Mouse (Mus musculus) heart, embryonic 14.5 days (tissue): ENCODE measurements around the gene Irx4. TPM values are rescaled to one million over a fixed set of nuclear protein-coding genes. Genes with fewer than 3 reads are reported as not detected.

ENCODE experiments used
- ATAC-seq: fragments of 200-750 bp; cut with Nextera tagmentation; 2 replicates; pipeline ENCODE4 v1.8.0; 2017; ENCODE audit warnings: low read depth, moderate TSS enrichment; ENCODE audit not compliant: insufficient number of reproducible peaks, insufficient read depth, low FRiP score
- H3K27ac ChIP-seq, 2 experiments: fragments of 200-500 bp in 1 of 2; fragments of 300-500 bp in 1 of 2; sonication (generic) in 1 of 2; replicated peaks in 1 of 2; 2 replicates each; pipeline ENCODE4 v1.5.1; 2012 to 2014; ENCODE audit warnings: low read depth in 2 of 2, low read length in 2 of 2, control low read depth in 1 of 2, mild to moderate bottlenecking in 1 of 2, mixed read lengths in 1 of 2; ENCODE audit not compliant: control insufficient read depth in 1 of 2, insufficient read depth in 1 of 2
- H3K27me3 ChIP-seq: fragments of 300-500 bp; sonication (generic); 2 replicates; pipeline ENCODE4 v1.6.1; 2014; ENCODE audit warnings: mild to moderate bottlenecking, low read length, control low read depth; ENCODE audit not compliant: control insufficient read depth, insufficient read depth
- H3K36me3 ChIP-seq: fragments of 300-500 bp; sonication (generic); 2 replicates; pipeline ENCODE4 v1.6.1; 2014; ENCODE audit warnings: mild to moderate bottlenecking, control low read depth, low read length, mixed read lengths; ENCODE audit not compliant: control insufficient read depth, insufficient read depth
- H3K4me1 ChIP-seq, 2 experiments: fragments of 200-500 bp in 1 of 2; fragments of 300-500 bp in 1 of 2; sonication (generic) in 1 of 2; 2 replicates each; pipeline ENCODE4 v1.6.1; 2012 to 2014; ENCODE audit warnings: low read length in 2 of 2, control low read depth in 1 of 2, mixed read lengths in 1 of 2; ENCODE audit not compliant: control insufficient read depth in 2 of 2, insufficient read depth in 2 of 2
- H3K4me2 ChIP-seq: fragments of 300-500 bp; sonication (generic); 2 replicates; pipeline ENCODE4 v1.6.1; 2014; ENCODE audit warnings: mild to moderate bottlenecking, low read length
- H3K4me3 ChIP-seq, 2 experiments: fragments of 200-500 bp in 1 of 2; fragments of 300-500 bp in 1 of 2; sonication (generic) in 1 of 2; 2 replicates each; pipeline ENCODE4 v1.5.1; 2012 to 2014; ENCODE audit warnings: low read length in 2 of 2, mild to moderate bottlenecking in 2 of 2, control low read depth in 1 of 2, low read depth in 1 of 2, moderate library complexity in 1 of 2; ENCODE audit not compliant: control insufficient read depth in 1 of 2, insufficient read depth in 1 of 2
- H3K9ac ChIP-seq: fragments of 300-500 bp; sonication (generic); 2 replicates; pipeline ENCODE4 v1.6.1; 2014; ENCODE audit warnings: mild to moderate bottlenecking, low read length
- H3K9me3 ChIP-seq: fragments of 300-500 bp; sonication (generic); 2 replicates; pipeline ENCODE4 v1.6.1; 2016; ENCODE audit warnings: low read length, control low read depth; ENCODE audit not compliant: control insufficient read depth
- WGBS: fragments of 180-500 bp; shearing (Covaris S2); extraction: QIAGEN DNeasy Blood & Tissue Kit; methylation state at CpG from one replicate; pipeline ENCODE4 v1.1.7; 2014; 5-methylcytosine and 5-hydroxymethylcytosine counted together
- polyA plus RNA-seq: library from polyadenylated mRNA; unstranded; fragments of >200 nt; fragmentation: Nextera tagmentation; extraction: Ambion mirVana; gene quantifications from 2 replicates; pipeline ENCODE4 v1.2.1, GENCODE M21; 2014

Gene Irx4
- polyA plus RNA-seq, 1 experiment from 2014 or later: 43.3 TPM

DNA sequence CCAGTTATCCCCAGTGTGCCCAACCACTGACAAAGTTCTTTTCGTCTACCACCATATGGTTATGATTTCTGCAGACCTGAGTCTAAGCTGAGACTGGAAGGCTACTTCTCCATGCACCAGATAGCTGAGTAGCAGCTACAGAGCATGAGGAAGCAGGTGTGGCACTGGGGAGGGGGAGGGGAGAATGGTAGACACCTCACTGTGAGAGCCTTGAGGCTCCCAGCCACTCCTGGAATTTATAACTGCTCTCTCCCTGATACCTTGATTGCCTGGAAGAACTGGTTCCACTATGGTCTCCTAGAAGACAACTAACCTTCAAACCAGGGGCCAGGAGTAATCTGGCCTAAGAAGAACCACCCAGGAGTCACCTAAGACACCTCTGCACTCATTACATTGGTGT, 18.9 kb downstream of the Irx4 start:
- no peaks in the 10 kb centered on the region for H3K9me3 ChIP-seq
- WGBS: 85% methylated on average over 1 of the region's 1 CpGs
- no peaks in the 10 kb centered on the region for H3K36me3 ChIP-seq
- no peak overlapping the region for H3K27ac ChIP-seq
- ATAC-seq: no peak
- peaks cover under 1% of the 10 kb centered on the region; the same call in 1 of the 2 replicates for H3K27me3 ChIP-seq
- H3K4me2 ChIP-seq: no peak overlapping the region
- H3K4me3 ChIP-seq: no peak overlapping the region
- H3K9ac ChIP-seq: no peak overlapping the region
- peaks cover 31 to 47% of the 10 kb centered on the region in 2 experiments for H3K4me1 ChIP-seq

DNA sequence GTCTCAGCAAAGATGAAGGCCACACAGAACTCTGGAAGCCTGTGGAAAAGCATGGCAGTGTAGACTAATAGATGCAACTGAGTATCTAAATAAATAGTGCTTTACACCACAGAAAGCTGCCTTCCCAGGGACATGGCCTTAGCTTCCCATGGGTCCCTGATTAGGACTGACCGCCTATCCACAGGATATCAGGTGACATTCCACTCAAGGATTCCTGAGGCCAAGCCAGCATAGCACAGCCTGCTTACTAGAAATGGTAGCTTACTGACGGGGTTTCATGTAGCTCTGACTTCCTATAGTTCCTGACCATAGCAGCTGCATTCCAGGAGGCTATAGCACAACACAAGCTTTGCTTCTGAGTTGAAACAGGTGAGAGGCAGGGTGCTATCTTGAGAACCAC, 22.1 kb downstream of the Irx4 start:
- WGBS: 32% methylated on average over 2 of the region's 2 CpGs
- H3K36me3 ChIP-seq: no peaks in the 10 kb centered on the region
- H3K9ac ChIP-seq: no peak overlapping the region
- H3K4me3 ChIP-seq: no peak overlapping the region
- H3K9me3 ChIP-seq: no peaks in the 10 kb centered on the region
- H3K4me1 ChIP-seq: peaks cover 16 to 24% of the 10 kb centered on the region in 2 experiments
- peak overlapping the region in 1 of 2 experiments; percentile 53; a peak in 1 of 4 replicates for H3K27ac ChIP-seq
- H3K4me2 ChIP-seq: no peak overlapping the region
- ATAC-seq: no peak
- no peaks in the 10 kb centered on the region for H3K27me3 ChIP-seq

DNA sequence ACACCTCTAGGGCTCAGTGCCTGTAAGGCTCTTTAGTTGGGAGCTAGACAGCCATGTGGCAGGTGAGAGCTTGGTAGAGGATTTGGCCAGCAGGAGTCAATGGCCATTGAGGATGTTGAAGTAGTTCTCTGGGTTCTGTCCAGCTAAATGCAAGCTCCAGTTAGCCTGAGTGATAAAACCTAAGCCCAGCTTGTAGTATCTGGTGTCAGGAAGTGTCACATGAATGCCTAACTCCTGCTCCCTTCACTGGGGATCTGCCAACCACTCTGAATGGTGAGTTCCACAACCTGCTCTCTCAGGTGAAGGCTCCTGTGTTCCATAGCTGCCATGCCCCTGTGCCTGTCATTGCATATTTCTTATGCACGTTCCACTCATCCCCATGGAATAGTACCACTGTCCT, 23.3 kb downstream of the Irx4 start:
- Histone ChIP-seq H3K27me3 (no peaks in the 10 kb centered on the region), H3K27ac (peak overlapping the region in 1 of 2 experiments; percentile 62; a peak in 1 of 4 replicates), H3K36me3 (no peaks in the 10 kb centered on the region), H3K9me3 (no peaks in the 10 kb centered on the region), H3K4me1 (peaks cover 22 to 25% of the 10 kb centered on the region in 2 experiments), H3K9ac (no peak overlapping the region), H3K4me3 (no peak overlapping the region), H3K4me2 (no peak overlapping the region)
- no peak for ATAC-seq
- WGBS: 92% methylated on average over 1 of the region's 1 CpGs

- Histone ChIP-seq H3K27me3 (no peaks in the 10 kb centered on the region), H3K4me1 (peaks cover 29 to 35% of the 10 kb centered on the region in 2 experiments), H3K27ac (peak overlapping the region; percentile 58 to 83), H3K36me3 (no peaks in the 10 kb centered on the region), H3K9ac (peak overlapping the region; percentile 57), H3K4me3 (no peak overlapping the region), H3K4me2 (no peak overlapping the region), H3K9me3 (no peaks in the 10 kb centered on the region)
- 0 out of 2 replicates have a peak, but pooled peaks have one; percentile 22 for ATAC-seq
- 58% methylated on average over 6 of the region's 6 CpGs for WGBS
Measured at GRCm38 (mm10) chr13:73290206-73290605, 29.9 kb downstream of the Irx4 start.

DNA sequence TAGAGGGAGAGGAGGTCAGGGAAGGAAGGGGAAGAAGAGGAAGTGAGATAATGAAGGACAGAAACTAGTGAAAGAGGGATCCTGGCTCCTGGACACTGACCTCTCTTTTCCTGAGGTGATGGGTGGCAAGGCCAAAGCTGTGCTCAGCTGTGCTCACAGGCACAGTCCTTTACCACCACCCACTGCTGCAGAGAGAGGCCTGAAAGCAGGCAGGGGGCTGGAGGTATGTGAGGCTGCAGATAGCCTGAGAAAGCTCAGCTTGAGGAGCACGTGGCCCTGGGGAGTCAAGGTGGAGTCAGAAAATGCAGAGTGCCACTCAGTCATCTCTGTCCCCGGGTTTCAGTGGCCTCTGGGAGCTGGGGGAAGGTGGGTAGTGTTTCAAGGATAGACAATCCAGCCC, 30.8 kb downstream of the Irx4 start:
- ATAC-seq: no peak
- Histone ChIP-seq H3K4me3 (no peak overlapping the region), H3K4me2 (no peak overlapping the region), H3K4me1 (peaks cover 29 to 35% of the 10 kb centered on the region in 2 experiments), H3K9me3 (no peaks in the 10 kb centered on the region), H3K27me3 (no peaks in the 10 kb centered on the region), H3K36me3 (no peaks in the 10 kb centered on the region), H3K27ac (peak overlapping the region; percentile 58 to 83), H3K9ac (peak overlapping the region; percentile 36; the same call in 1 of the 2 replicates)
- 9% methylated on average over 2 of the region's 2 CpGs for WGBS

GRCm38 (mm10) chr13:73298717-73299116, 38.4 kb downstream of the Irx4 start:
- no peaks in the 10 kb centered on the region for H3K9me3 ChIP-seq
- no peaks in the 10 kb centered on the region for H3K36me3 ChIP-seq
- no peak overlapping the region for H3K4me3 ChIP-seq
- no peak overlapping the region for H3K9ac ChIP-seq
- peaks cover 20 to 30% of the 10 kb centered on the region in 2 experiments for H3K4me1 ChIP-seq
- peak; percentile 94 for ATAC-seq
- WGBS: 8% methylated on average over 4 of the region's 4 CpGs
- H3K27me3 ChIP-seq: no peaks in the 10 kb centered on the region
- H3K4me2 ChIP-seq: 0 out of 2 replicates have a peak overlapping the region, but pooled peaks have one; percentile 20
- H3K27ac ChIP-seq: peak overlapping the region; percentile 92

GRCm38 (mm10) chr13:73299322-73299721, 39.0 kb downstream of the Irx4 start:
- Histone ChIP-seq H3K36me3 (no peaks in the 10 kb centered on the region), H3K27ac (peak overlapping the region; percentile 92), H3K27me3 (no peaks in the 10 kb centered on the region), H3K4me1 (peaks cover 20 to 35% of the 10 kb centered on the region in 2 experiments), H3K4me3 (no peak overlapping the region), H3K9ac (0 out of 2 replicates have a peak overlapping the region, but pooled peaks have one; percentile 16), H3K9me3 (no peaks in the 10 kb centered on the region), H3K4me2 (no peak overlapping the region)
- peak; percentile 51 for ATAC-seq
- 32% methylated on average over 5 of the region's 5 CpGs for WGBS

GRCm38 (mm10) chr13:73304729-73305128, 44.5 kb downstream of the Irx4 start:
- H3K36me3 ChIP-seq: no peaks in the 10 kb centered on the region
- no peak overlapping the region for H3K4me3 ChIP-seq
- peaks cover 22 to 36% of the 10 kb centered on the region in 2 experiments for H3K4me1 ChIP-seq
- peak overlapping the region; percentile 74 to 75 for H3K27ac ChIP-seq
- H3K4me2 ChIP-seq: no peak overlapping the region
- no peaks in the 10 kb centered on the region for H3K27me3 ChIP-seq
- no peaks in the 10 kb centered on the region for H3K9me3 ChIP-seq
- 25% methylated on average over 6 of the region's 6 CpGs for WGBS
- H3K9ac ChIP-seq: no peak overlapping the region
- peak; percentile 53 for ATAC-seq
